In the genomic region with DNA sequence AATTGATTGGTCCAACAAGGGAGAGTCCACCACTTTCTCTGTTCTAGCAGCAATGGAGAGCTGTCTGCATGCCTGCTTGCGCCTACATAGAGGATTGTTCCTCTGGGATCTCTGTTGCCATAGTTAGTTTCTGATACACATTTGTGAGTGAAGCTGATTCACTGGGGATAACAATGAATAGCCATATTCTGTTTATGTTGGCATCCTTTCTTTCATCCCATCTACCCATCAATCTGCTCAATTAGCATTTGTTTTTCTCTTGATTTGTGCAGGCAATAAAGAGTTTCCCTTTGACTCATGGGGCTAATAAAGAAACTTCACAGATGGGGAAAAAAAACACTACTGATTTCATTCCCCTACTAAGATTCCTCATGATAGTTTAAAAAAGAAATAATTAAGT, we compare ENCODE assay signal across 18 mouse cellular contexts.
"Had no signal": no experiment of that assay in that cellular context is flagged by ENCODE, and none has a peak within 500 bp of the region (broad histone marks: within the 10 kb centered on the region; RNA-seq: fewer than 3 reads in every experiment).

No protein-coding gene starts in this region.

- H3K36me3 ChIP-seq: midbrain, embryonic 10.5 days; midbrain, embryonic 12.5 days; neural tube, embryonic 13.5 days; neural tube, embryonic 15.5 days had no signal

- H3K9ac ChIP-seq: lung, embryonic 14.5 days; midbrain, embryonic 12.5 days; neural tube, embryonic 13.5 days; neural tube, embryonic 15.5 days had no signal

- H3K4me3 ChIP-seq: midbrain, embryonic 10.5 days; midbrain, embryonic 12.5 days; myocyte; neural tube, embryonic 13.5 days; neural tube, embryonic 15.5 days had no signal

- DNase-seq: lung, embryonic 14.5 days; lung, postnatal 10 days; lung, postnatal 4 days; midbrain, embryonic 14.5 days; retina, postnatal 1 day; right cerebral cortex, adult 18-20 months; right cerebral cortex, postnatal 25 days; right cerebral cortex, postnatal 4 days; spleen, adult 18-20 months; thymus, adult 18-20 months; thymus, postnatal 25 days; thymus, postnatal 4 days had no signal

- H3K27ac ChIP-seq: midbrain, embryonic 10.5 days; midbrain, embryonic 12.5 days; neural tube, embryonic 13.5 days; neural tube, embryonic 15.5 days had no signal

- H3K27me3 ChIP-seq: midbrain, embryonic 12.5 days; neural tube, embryonic 15.5 days had no signal

- H3K9me3 ChIP-seq: midbrain, embryonic 10.5 days; midbrain, embryonic 12.5 days; neural tube, embryonic 13.5 days; neural tube, embryonic 15.5 days had no signal

- H3K4me2 ChIP-seq: lung, embryonic 14.5 days; midbrain, embryonic 12.5 days; neural tube, embryonic 13.5 days; neural tube, embryonic 15.5 days had no signal

- ATAC-seq: midbrain, embryonic 16.5 days had no signal
